In the genomic region with DNA sequence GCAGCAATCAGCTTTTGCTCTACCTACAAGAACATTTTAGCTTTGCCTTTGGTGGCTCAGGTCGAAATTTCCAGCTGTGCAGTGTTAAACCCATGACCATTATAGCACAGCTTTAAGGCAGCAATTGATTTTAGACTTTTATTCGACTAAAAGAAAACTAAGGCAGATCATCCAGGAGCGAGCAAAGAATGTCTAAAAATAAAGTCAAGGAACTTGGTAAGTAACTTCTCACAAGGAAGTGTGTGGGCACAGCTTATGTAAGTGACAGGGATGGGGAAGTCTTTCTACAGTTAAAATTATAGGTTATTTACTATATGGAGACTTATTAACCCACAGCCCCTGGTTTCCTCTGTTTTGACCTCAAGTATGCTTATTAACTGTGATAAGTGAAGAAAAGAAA, we compare ENCODE assay signal across 14 mouse cellular contexts.
A peak's percentile ranks its signal among the peaks of the same experiment; 100 is the strongest.
DNase-seq lines count a peak whose midpoint lies in the region.
"Had no signal": no experiment of that assay in that cellular context is flagged by ENCODE, and none has a peak within 500 bp of the region (broad histone marks: within the 10 kb centered on the region; RNA-seq: fewer than 3 reads in every experiment).

No protein-coding gene starts in this region.

- peak; percentile 68 for DNase-seq in left cerebral cortex, adult 11 months (ENCODE audit: low spot score)
- no peak for DNase-seq in left cerebral cortex, postnatal 4 days
- peak; percentile 72 for DNase-seq in right cerebral cortex, adult 18-20 months
- no peak for DNase-seq in right cerebral cortex, postnatal 25 days
- DNase-seq in left cerebral cortex, postnatal 14 days (ENCODE audit: low spot score in 2 of 2) = peak; percentile 23 to 35
- no peak for DNase-seq in spleen, postnatal 4 days (ENCODE audit: low spot score in 2 of 2)
- DNase-seq: adrenal gland, adult 2 months; adrenal gland, postnatal 25 days; cerebellum, adult 2 months; cerebellum, postnatal 10 days; embryo, embryonic 11 days; gastrocnemius, adult 2 months; gastrocnemius, postnatal 25 days; heart, postnatal 36 days had no signal

- intact Hi-C loops in left cerebral cortex, postnatal 4 days (cut with DNase I) = no loop called here
- intact Hi-C loops in left cerebral cortex, postnatal 14 days (cut with DNase I) = no loop called here

Comparison
In these comparisons a context has a peak if more than half of its experiments do, and no peak if none do; other contexts are left out.
1. DNase-seq: peak in left cerebral cortex, adult 11 months (single experiment), right cerebral cortex, adult 18-20 months (single experiment) and left cerebral cortex, postnatal 14 days (2 of 2); none in left cerebral cortex, postnatal 4 days (single experiment), right cerebral cortex, postnatal 25 days (single experiment) and spleen, postnatal 4 days (0 of 2).